22 mouse cellular contexts compared by ENCODE assay signal in the genomic region with DNA sequence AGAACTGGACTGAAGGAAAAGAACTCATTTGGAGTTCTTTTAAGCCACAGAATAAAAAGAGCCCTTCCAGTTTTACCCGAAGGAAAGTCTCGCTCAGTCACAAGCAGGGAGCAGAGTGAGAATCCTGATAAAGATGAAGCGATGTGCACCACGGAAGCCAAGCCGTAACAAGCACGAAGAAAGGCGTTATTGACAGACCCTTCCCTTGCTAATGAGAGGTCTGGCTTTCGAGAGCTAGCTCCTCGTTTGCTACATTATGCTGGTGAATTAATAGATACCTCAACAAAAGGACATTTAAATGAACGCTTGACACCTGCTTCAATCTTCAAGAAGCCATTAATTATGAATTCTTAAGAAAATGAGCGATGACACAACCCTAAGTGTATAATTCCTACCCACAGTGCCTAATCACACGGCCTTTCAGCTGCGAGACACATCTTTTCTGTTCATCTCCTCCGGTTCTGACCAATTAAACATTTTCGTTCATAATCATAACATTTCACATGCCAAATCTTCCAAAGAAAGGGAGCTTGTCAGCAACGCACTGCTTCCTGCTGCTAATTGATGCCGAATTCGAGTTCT.
A peak's percentile ranks its signal among the peaks of the same experiment; 100 is the strongest.
DNase-seq lines count a peak whose midpoint lies in the region; ATAC-seq lines count a peak whose summit lies in the region.
"Had no signal": no experiment of that assay in that cellular context is flagged by ENCODE, and none has a peak within 500 bp of the region (broad histone marks: within the 10 kb centered on the region; RNA-seq: fewer than 3 reads in every experiment).

No protein-coding gene starts in this region.

- no peaks in the 10 kb centered on the region for H3K36me3 ChIP-seq in hindbrain, embryonic 12.5 days
- H3K36me3 ChIP-seq in hindbrain, embryonic 13.5 days = no peaks in the 10 kb centered on the region
- H3K36me3 ChIP-seq in forebrain, embryonic 14.5 days (ENCODE audit: control insufficient read depth, insufficient read depth, low read length) = peaks cover 3% of the 10 kb centered on the region; the same call in 1 of the 2 replicates
- H3K36me3 ChIP-seq: embryonic facial prominence, embryonic 12.5 days; heart, embryonic 10.5 days; intestine, embryonic 15.5 days had no signal

- H3K27ac ChIP-seq in hindbrain, embryonic 12.5 days = no peak overlapping the region
- H3K27ac ChIP-seq in hindbrain, embryonic 13.5 days = no peak overlapping the region
- H3K27ac ChIP-seq in forebrain, embryonic 14.5 days (ENCODE audit: low read depth, low read length) = peak overlapping the region; percentile 74
- H3K27ac ChIP-seq: embryonic facial prominence, embryonic 12.5 days; heart, embryonic 10.5 days; hindbrain, embryonic 14.5 days; intestine, embryonic 15.5 days had no signal

- no peak overlapping the region for H3K4me2 ChIP-seq in hindbrain, embryonic 12.5 days (replicated peaks)
- no peak overlapping the region for H3K4me2 ChIP-seq in hindbrain, embryonic 13.5 days
- peak overlapping the region; percentile 18; the same call in 1 of the 2 replicates for H3K4me2 ChIP-seq in forebrain, embryonic 14.5 days (ENCODE audit: low read length)
- H3K4me2 ChIP-seq: embryonic facial prominence, embryonic 12.5 days; hindbrain, embryonic 14.5 days; intestine, embryonic 15.5 days had no signal

- peaks cover 8% of the 10 kb centered on the region for H3K4me1 ChIP-seq in hindbrain, embryonic 12.5 days
- peaks cover 5% of the 10 kb centered on the region for H3K4me1 ChIP-seq in hindbrain, embryonic 13.5 days (replicated peaks)
- H3K4me1 ChIP-seq in forebrain, embryonic 14.5 days (ENCODE audit: control insufficient read depth, insufficient read depth, low read length) = peaks cover 26% of the 10 kb centered on the region
- H3K4me1 ChIP-seq: intestine, embryonic 15.5 days had no signal

- peak; percentile 22 for DNase-seq in retina, postnatal 1 day
- DNase-seq in retina, embryonic 14.5 days (ENCODE audit: low spot score) = no peak
- DNase-seq in forebrain, embryonic 14.5 days (ENCODE audit: low spot score) = peak; percentile 87
- DNase-seq in frontal cortex, postnatal 14 days (ENCODE audit: low spot score in 2 of 2) = no peak
- DNase-seq in urinary bladder, postnatal 4 days (ENCODE audit: low spot score in 2 of 2) = no peak
- DNase-seq: adrenal gland, adult 2 months; B cell, adult 2 months; cerebellum, adult 11-12 months; cerebellum, adult 9-10 months; cerebellum, postnatal 25 days; gastrocnemius, postnatal 10 days; heart, adult 18-20 months; heart, postnatal 10 days; heart, postnatal 4 days had no signal

- 60% methylated on average over 18 of the region's 18 CpGs for WGBS in hindbrain, embryonic 12.5 days
- WGBS in hindbrain, embryonic 13.5 days = 59% methylated on average over 18 of the region's 18 CpGs
- WGBS in forebrain, embryonic 14.5 days = 6% methylated on average over 18 of the region's 18 CpGs

- H3K27me3 ChIP-seq in hindbrain, embryonic 12.5 days = no peaks in the 10 kb centered on the region
- H3K27me3 ChIP-seq in hindbrain, embryonic 13.5 days = no peaks in the 10 kb centered on the region
- H3K27me3 ChIP-seq in forebrain, embryonic 14.5 days (replicated peaks; ENCODE audit: control insufficient read depth, insufficient read depth, low read length) = no peaks in the 10 kb centered on the region
- H3K27me3 ChIP-seq: intestine, embryonic 15.5 days; Patski had no signal

- peak; percentile 42; the same call in 1 of the 2 replicates for ATAC-seq in hindbrain, embryonic 12.5 days (ENCODE audit: low FRiP score)
- ATAC-seq in hindbrain, embryonic 13.5 days (ENCODE audit: low FRiP score) = no peak
- peak; percentile 82 for ATAC-seq in forebrain, embryonic 14.5 days
- ATAC-seq in CD4-positive, CD25-positive, alpha-beta regulatory T cell, adult 4 months = no peak
- ATAC-seq: intestine, embryonic 15.5 days; Patski had no signal

- H3K4me3 ChIP-seq in hindbrain, embryonic 12.5 days = no peak overlapping the region
- H3K4me3 ChIP-seq in hindbrain, embryonic 13.5 days = no peak overlapping the region
- H3K4me3 ChIP-seq in forebrain, embryonic 14.5 days (ENCODE audit: low read depth, low read length) = no peak overlapping the region
- H3K4me3 ChIP-seq: embryonic facial prominence, embryonic 12.5 days; heart, embryonic 10.5 days; intestine, embryonic 15.5 days had no signal

- no peaks in the 10 kb centered on the region for H3K9me3 ChIP-seq in hindbrain, embryonic 12.5 days (replicated peaks)
- H3K9me3 ChIP-seq in hindbrain, embryonic 13.5 days = no peaks in the 10 kb centered on the region
- no peaks in the 10 kb centered on the region for H3K9me3 ChIP-seq in forebrain, embryonic 14.5 days (replicated peaks; ENCODE audit: control insufficient read depth, low read length)
- H3K9me3 ChIP-seq: embryonic facial prominence, embryonic 12.5 days; heart, embryonic 10.5 days; intestine, embryonic 15.5 days had no signal

- H3K9ac ChIP-seq in hindbrain, embryonic 12.5 days = no peak overlapping the region
- no peak overlapping the region for H3K9ac ChIP-seq in hindbrain, embryonic 13.5 days
- H3K9ac ChIP-seq in forebrain, embryonic 14.5 days (ENCODE audit: low read length) = no peak overlapping the region
- H3K9ac ChIP-seq: embryonic facial prominence, embryonic 12.5 days; hindbrain, embryonic 14.5 days; intestine, embryonic 15.5 days had no signal

Comparison
In these comparisons a context has a peak if more than half of its experiments do, and no peak if none do; other contexts are left out.
1. ATAC-seq: peak in hindbrain, embryonic 12.5 days (single experiment) and forebrain, embryonic 14.5 days (single experiment); none in hindbrain, embryonic 13.5 days (single experiment) and CD4-positive, CD25-positive, alpha-beta regulatory T cell, adult 4 months (single experiment).
2. DNase-seq: peak in retina, postnatal 1 day (single experiment) and forebrain, embryonic 14.5 days (single experiment); none in retina, embryonic 14.5 days (single experiment), frontal cortex, postnatal 14 days (0 of 2) and urinary bladder, postnatal 4 days (0 of 2).